24 mouse cellular contexts compared by ENCODE assay signal in the genomic region with DNA sequence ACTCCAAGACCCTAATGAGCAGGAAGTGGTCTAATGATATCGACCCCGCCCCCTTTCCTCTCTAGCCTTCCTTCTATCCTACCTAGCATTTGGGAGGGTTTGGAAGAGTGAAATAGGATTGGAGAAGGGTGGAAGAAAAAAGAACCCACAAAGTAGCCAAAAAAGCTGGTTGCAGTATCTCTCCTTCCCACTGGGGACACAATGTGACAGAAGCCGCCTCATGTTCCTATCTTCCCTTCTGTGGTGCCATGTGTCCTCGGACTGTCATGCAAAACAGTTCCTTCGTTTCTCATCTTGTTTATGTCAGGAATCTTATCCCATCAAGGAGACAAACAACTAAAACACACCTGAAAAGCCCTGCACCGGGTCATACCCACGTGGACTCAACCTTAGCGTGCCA. TPM values are rescaled to one million over a fixed set of nuclear protein-coding genes. Genes with fewer than 3 reads are reported as not detected.
A peak's percentile ranks its signal among the peaks of the same experiment; 100 is the strongest.
DNase-seq lines count a peak whose midpoint lies in the region; ATAC-seq and TF ChIP-seq lines count a peak whose summit lies in the region.
"Had no signal": no experiment of that assay in that cellular context is flagged by ENCODE, and none has a peak within 500 bp of the region (broad histone marks: within the 10 kb centered on the region; RNA-seq: fewer than 3 reads in every experiment).

No protein-coding gene starts in this region.

- ATAC-seq in kidney, postnatal 0 days (replicated peaks; ENCODE audit: low FRiP score, low read depth), result no peak
- ATAC-seq in midbrain, postnatal 0 days (ENCODE audit: low FRiP score), result no peak
- ATAC-seq: intestine, postnatal 0 days had no signal

- H3K27ac ChIP-seq in kidney, postnatal 0 days, result no peak overlapping the region
- no peak overlapping the region for H3K27ac ChIP-seq in midbrain, postnatal 0 days (ENCODE audit: low read depth, low read length)
- no peak overlapping the region for H3K27ac ChIP-seq in midbrain, embryonic 10.5 days (replicated peaks)
- H3K27ac ChIP-seq in heart, adult 2 months, result no peak overlapping the region
- H3K27ac ChIP-seq: hindbrain, embryonic 12.5 days; limb, embryonic 13.5 days; lung, embryonic 15.5 days had no signal

- no peak overlapping the region for H3K4me3 ChIP-seq in kidney, postnatal 0 days (replicated peaks; ENCODE audit: low read depth, low read length)
- H3K4me3 ChIP-seq in midbrain, postnatal 0 days (ENCODE audit: low read depth, low read length), result no peak overlapping the region
- H3K4me3 ChIP-seq in midbrain, embryonic 10.5 days, result no peak overlapping the region
- no peak overlapping the region for H3K4me3 ChIP-seq in heart, adult 2 months
- H3K4me3 ChIP-seq: erythroblast, embryonic 14.5 days; hindbrain, embryonic 12.5 days; limb, embryonic 13.5 days; lung, embryonic 15.5 days had no signal

- no peaks in the 10 kb centered on the region for H3K79me2 ChIP-seq in heart, adult 2 months (replicated peaks; ENCODE audit: control insufficient read depth, insufficient read depth, low read length)

- no peak for TF ChIP-seq POLR2A in heart, adult 2 months (IDR thresholded peaks at IDR 0.05; ENCODE audit: insufficient read depth, low read depth, low read length)

- no peaks in the 10 kb centered on the region for H3K36me3 ChIP-seq in kidney, postnatal 0 days (ENCODE audit: insufficient read depth, low read length)
- no peaks in the 10 kb centered on the region for H3K36me3 ChIP-seq in midbrain, postnatal 0 days (ENCODE audit: insufficient read depth, low read length)
- H3K36me3 ChIP-seq in midbrain, embryonic 10.5 days, result no peaks in the 10 kb centered on the region
- H3K36me3 ChIP-seq in heart, adult 2 months (ENCODE audit: control insufficient read depth, insufficient read depth, low read length), result no peaks in the 10 kb centered on the region
- H3K36me3 ChIP-seq: hindbrain, embryonic 12.5 days; limb, embryonic 13.5 days; lung, embryonic 15.5 days had no signal

- DNase-seq in kidney, postnatal 0 days (ENCODE audit: low spot score), result no peak
- no peak for DNase-seq in kidney, postnatal 10 days
- DNase-seq in midbrain, postnatal 0 days (ENCODE audit: low spot score), result no peak
- no peak for DNase-seq in midbrain, embryonic 10.5 days (ENCODE audit: low spot score)
- peak; percentile 26 for DNase-seq in R1 (ENCODE audit: low read depth, low spot score)
- no peak for DNase-seq in heart, adult 2 months
- DNase-seq in adrenal gland, adult (ENCODE audit: inconsistent age in 2 of 2, low spot score in 1 of 2), result no peak
- DNase-seq: adrenal gland, adult 8-10 months; thymus, adult 18-20 months had no signal

- H3K9ac ChIP-seq in kidney, postnatal 0 days (ENCODE audit: low read depth, low read length), result no peak overlapping the region
- H3K9ac ChIP-seq in midbrain, postnatal 0 days (replicated peaks; ENCODE audit: low read length, poor library complexity, severe bottlenecking), result no peak overlapping the region
- H3K9ac ChIP-seq in heart, adult 2 months (ENCODE audit: low read depth, low read length), result no peak overlapping the region
- H3K9ac ChIP-seq: hindbrain, embryonic 12.5 days; limb, embryonic 13.5 days; lung, embryonic 15.5 days had no signal

- intact Hi-C loops in heart, adult 2 months (cut with DNase I), result loop anchor here (5.0 kb wide), 1 partner anchor 79 kb away; no protein-coding TSS in a partner anchor

- no peak for TF ChIP-seq EP300 in heart, adult 2 months (IDR thresholded peaks at IDR 0.05; ENCODE audit: insufficient read depth, low read depth, low read length)

- no peak overlapping the region for H3K4me2 ChIP-seq in kidney, postnatal 0 days (ENCODE audit: low read length)
- H3K4me2 ChIP-seq in midbrain, postnatal 0 days (ENCODE audit: low read depth, low read length, poor library complexity, severe bottlenecking), result no peak overlapping the region
- H3K4me2 ChIP-seq: hindbrain, embryonic 12.5 days; limb, embryonic 13.5 days; liver, embryonic 11.5 days; lung, embryonic 15.5 days had no signal

- 0 out of 2 replicates have a peak, but pooled peaks cover 5% of the 10 kb centered on the region for H3K4me1 ChIP-seq in kidney, postnatal 0 days (replicated peaks; ENCODE audit: insufficient read depth, low read length)
- peaks cover 2% of the 10 kb centered on the region; the same call in 1 of the 2 replicates for H3K4me1 ChIP-seq in midbrain, postnatal 0 days (ENCODE audit: insufficient read depth, low read length)
- peaks cover 31% of the 10 kb centered on the region for H3K4me1 ChIP-seq in midbrain, embryonic 10.5 days
- H3K4me1 ChIP-seq in heart, adult 2 months (ENCODE audit: control insufficient read depth, insufficient read depth, low read length), result no peaks in the 10 kb centered on the region
- H3K4me1 ChIP-seq: lung, embryonic 15.5 days had no signal

- WGBS in kidney, postnatal 0 days, result 79% methylated on average over 8 of the region's 8 CpGs
- 84% methylated on average over 8 of the region's 8 CpGs for WGBS in midbrain, postnatal 0 days
- 83% methylated on average over 8 of the region's 8 CpGs for WGBS in midbrain, embryonic 10.5 days
- WGBS in heart, adult 2 months, result 80% methylated on average over 8 of the region's 8 CpGs

- no peaks in the 10 kb centered on the region for H3K27me3 ChIP-seq in kidney, postnatal 0 days (ENCODE audit: insufficient read depth, low read length)
- H3K27me3 ChIP-seq in midbrain, postnatal 0 days (ENCODE audit: insufficient read depth, low read length), result no peaks in the 10 kb centered on the region
- peaks cover 14% of the 10 kb centered on the region for H3K27me3 ChIP-seq in midbrain, embryonic 10.5 days (ENCODE audit: low read depth, poor library complexity, severe bottlenecking)
- peaks cover 2% of the 10 kb centered on the region; the same call in 1 of the 2 replicates for H3K27me3 ChIP-seq in heart, adult 2 months (ENCODE audit: control insufficient read depth, insufficient read depth, low read length)
- H3K27me3 ChIP-seq: CH12.LX had no signal

- TF ChIP-seq CTCF in kidney, postnatal 0 days (IDR thresholded peaks at IDR 0.05; ENCODE audit: low read depth), result 0 out of 2 replicates have a peak, but pooled peaks have one; percentile 7
- peak; percentile 13; the same call in 1 of the 2 replicates for TF ChIP-seq CTCF in midbrain, postnatal 0 days (IDR thresholded peaks at IDR 0.05)
- no peak for TF ChIP-seq CTCF in heart, adult 2 months (IDR thresholded peaks at IDR 0.05)

- H3K9me3 ChIP-seq in kidney, postnatal 0 days (replicated peaks; ENCODE audit: low read length), result no peaks in the 10 kb centered on the region
- no peaks in the 10 kb centered on the region for H3K9me3 ChIP-seq in midbrain, postnatal 0 days (ENCODE audit: low read length)
- no peaks in the 10 kb centered on the region for H3K9me3 ChIP-seq in midbrain, embryonic 10.5 days (replicated peaks)
- H3K9me3 ChIP-seq: hindbrain, embryonic 12.5 days; limb, embryonic 13.5 days; lung, embryonic 15.5 days had no signal

RNA-seq across cellular contexts. Expression of a gene that starts 42.9 kb away (rescaled TPM):
- 12.8 and 14.4 TPM in 2 replicates for polyA plus RNA-seq in kidney, postnatal 0 days (2015; fragmentation: Nextera tagmentation; extraction: Ambion mirVana)
- total RNA-seq in midbrain, postnatal 0 days (2014; rRNA removed), result 25.2 and 25.8 TPM in 2 replicates
- 9.9 and 11.7 TPM in 2 replicates for polyA plus RNA-seq in midbrain, postnatal 0 days (2015; fragmentation: Nextera tagmentation; extraction: Ambion mirVana)
- polyA plus RNA-seq in midbrain, embryonic 10.5 days (2016; fragmentation: Nextera tagmentation; extraction: Ambion mirVana), result 10.1 and 11.1 TPM in 2 replicates
- total RNA-seq in heart, adult 2 months (2021), result 10 to 100 TPM; 12.5 to 16.1 TPM
- 8.7 and 13.5 TPM in 2 replicates for polyA plus RNA-seq in heart, adult 2 months (2012; rRNA removed)
- polyA plus RNA-seq: erythroblast, embryonic 14.5 days had no signal

RNA-seq across cellular contexts. Expression of a gene that starts 45.9 kb away (rescaled TPM):
- polyA plus RNA-seq in kidney, postnatal 0 days (2015; fragmentation: Nextera tagmentation; extraction: Ambion mirVana), result 0.08 and 0.23 TPM in 2 replicates
- 4.0 and 5.7 TPM in 2 replicates for total RNA-seq in midbrain, postnatal 0 days (2014; rRNA removed)
- 4.6 and 4.8 TPM in 2 replicates for polyA plus RNA-seq in midbrain, postnatal 0 days (2015; fragmentation: Nextera tagmentation; extraction: Ambion mirVana)
- polyA plus RNA-seq in midbrain, embryonic 10.5 days (2016; fragmentation: Nextera tagmentation; extraction: Ambion mirVana), result 1.8 and 3.0 TPM in 2 replicates
- not detected for total RNA-seq in heart, adult 2 months (2021)
- polyA plus RNA-seq in heart, adult 2 months (2012; rRNA removed), result not detected in 2 replicates
- total RNA-seq: CH12.LX; heart, postnatal 14 days; megakaryocyte, adult 5-6 weeks; MEL; neutrophil, adult 5-6 weeks had no signal
- polyA plus RNA-seq: C2C12; erythroblast, embryonic 14.5 days; gonadal fat pad, adult 2 months; heart, embryonic 14.5 days; liver, embryonic 11.5 days; liver, embryonic 16.5 days had no signal
